Mouse (Mus musculus) testis, adult 2 months (tissue): ENCODE measurements around the gene Aff3.

Experiments used
- CTCF ChIP-seq: fragments of 200-500 bp; IDR thresholded peaks from 2 replicates; pipeline ENCODE4 v1.5.1; 2012; ENCODE audit warnings: low read depth, mild to moderate bottlenecking, inconsistent platforms, low read length, moderate library complexity; ENCODE audit not compliant: control insufficient read depth, insufficient read depth, insufficient replicate concordance
- POLR2A ChIP-seq: fragments of 200-500 bp; IDR thresholded peaks from 2 replicates; pipeline ENCODE4 v1.6.1; 2012; ENCODE audit warnings: low read depth, mild to moderate bottlenecking, inconsistent platforms, low read length, moderate library complexity; ENCODE audit not compliant: control insufficient read depth

- TF ChIP-seq CTCF = no peak
- no peak for TF ChIP-seq POLR2A
Observed at GRCm38 (mm10) chr1:38368081-38368689, 296.6 kb downstream of the Aff3 start.
